Mouse (Mus musculus) limb, embryonic 11.5 days (tissue): Measurements from ENCODE around the gene 2410004P03Rik. TPM values are rescaled to one million over a fixed set of nuclear protein-coding genes. Genes with fewer than 3 reads are reported as not detected.
"Not testable (repeated sequence)": the region's sequence is repeated elsewhere in the genome, so short reads cannot be mapped to it uniquely, and the experiment has no call there.

Experiments
- ATAC-seq: fragments of 200-750 bp; cut with Nextera tagmentation; 2 replicates; pipeline ENCODE4 v1.8.0; 2017; ENCODE audit warnings: low read depth; ENCODE audit not compliant: insufficient number of reproducible peaks, low FRiP score, low TSS enrichment
- DNase-seq: peaks from one replicate; pipeline ENCODE4 v3.0.0-alpha.2; 2015; ENCODE audit warnings: low spot score
- H3K27ac ChIP-seq: fragments of 300-500 bp; sonication (generic); replicated peaks from 2 replicates; pipeline ENCODE4 v1.5.1; 2014; ENCODE audit warnings: low read depth, mild to moderate bottlenecking, low read length
- H3K27me3 ChIP-seq: fragments of 300-500 bp; sonication (generic); 2 replicates; pipeline ENCODE4 v1.6.1; 2014; ENCODE audit warnings: mild to moderate bottlenecking, low read length, mixed read lengths; ENCODE audit not compliant: control insufficient read depth, insufficient read depth
- H3K36me3 ChIP-seq: fragments of 300-500 bp; sonication (generic); 2 replicates; pipeline ENCODE4 v1.6.1; 2014; ENCODE audit warnings: mild to moderate bottlenecking, low read length, moderate library complexity, mixed read lengths; ENCODE audit not compliant: control insufficient read depth, insufficient read depth
- H3K4me1 ChIP-seq: fragments of 300-500 bp; sonication (generic); 2 replicates; pipeline ENCODE4 v1.6.1; 2014; ENCODE audit warnings: low read length, mixed read lengths; ENCODE audit not compliant: control insufficient read depth, insufficient read depth
- H3K4me2 ChIP-seq: fragments of 300-500 bp; sonication (generic); 2 replicates; pipeline ENCODE4 v1.6.1; 2014; ENCODE audit warnings: low read depth, mild to moderate bottlenecking, moderate library complexity; ENCODE audit not compliant: severe bottlenecking
- H3K4me3 ChIP-seq: fragments of 300-500 bp; sonication (generic); 2 replicates; pipeline ENCODE4 v1.5.1; 2014; ENCODE audit warnings: low read depth, low read length
- H3K9ac ChIP-seq: fragments of 300-500 bp; sonication (generic); 2 replicates; pipeline ENCODE4 v1.6.1; 2014; ENCODE audit warnings: mild to moderate bottlenecking, low read length
- H3K9me3 ChIP-seq: fragments of 300-500 bp; sonication (generic); 2 replicates; pipeline ENCODE4 v1.6.1; 2016; ENCODE audit warnings: low read length; ENCODE audit not compliant: control insufficient read depth
- WGBS: fragments of 180-500 bp; shearing (Covaris S2); extraction: QIAGEN DNeasy Blood & Tissue Kit; methylation state at CpG from one replicate; pipeline ENCODE4 v1.1.7; 2014; 5-methylcytosine and 5-hydroxymethylcytosine counted together
- polyA plus RNA-seq: library from polyadenylated mRNA; unstranded; fragments of >200 nt; fragmentation: Nextera tagmentation; extraction: Ambion mirVana; gene quantifications from 2 replicates; pipeline ENCODE4 v1.2.1, GENCODE M21; 2014

Gene 2410004P03Rik
- polyA plus RNA-seq, 1 experiment from 2014 or later: 0.93 TPM

- no peak overlapping the region for H3K27ac ChIP-seq
- H3K9me3 ChIP-seq: no peaks in the 10 kb centered on the region
- no peak overlapping the region for H3K9ac ChIP-seq
- no peak for ATAC-seq
- DNase-seq: no peak
- no peak overlapping the region for H3K4me2 ChIP-seq
- no peaks in the 10 kb centered on the region for H3K27me3 ChIP-seq
- WGBS: 64% methylated on average over 5 of the region's 5 CpGs
- no peak overlapping the region for H3K4me3 ChIP-seq
- H3K4me1 ChIP-seq: no peaks in the 10 kb centered on the region
- H3K36me3 ChIP-seq: no peaks in the 10 kb centered on the region
These were observed 23.1 kb upstream of the 2410004P03Rik start for GRCm38 (mm10) chr12:17034671-17035070.

- no peaks in the 10 kb centered on the region for H3K4me1 ChIP-seq
- H3K4me3 ChIP-seq: no peak overlapping the region
- ATAC-seq: no peak
- no peak overlapping the region for H3K9ac ChIP-seq
- 81% methylated on average over 9 of the region's 9 CpGs for WGBS
- H3K27ac ChIP-seq: no peak overlapping the region
- no peaks in the 10 kb centered on the region for H3K36me3 ChIP-seq
- no peaks in the 10 kb centered on the region for H3K27me3 ChIP-seq
- H3K4me2 ChIP-seq: no peak overlapping the region
- no peaks in the 10 kb centered on the region for H3K9me3 ChIP-seq
- DNase-seq: no peak
These were observed 21.9 kb upstream of the 2410004P03Rik start for GRCm38 (mm10) chr12:17033464-17033841.

GRCm38 (mm10) chr12:17032694-17033463 lies 21.4 kb upstream of the 2410004P03Rik start:
- peak; percentile 87 for DNase-seq
- Histone ChIP-seq H3K4me3 (no peak overlapping the region), H3K27me3 (no peaks in the 10 kb centered on the region), H3K4me1 (no peaks in the 10 kb centered on the region), H3K27ac (no peak overlapping the region), H3K4me2 (no peak overlapping the region), H3K9ac (no peak overlapping the region), H3K9me3 (no peaks in the 10 kb centered on the region), H3K36me3 (peaks cover 3% of the 10 kb centered on the region; the same call in 1 of the 2 replicates)
- ATAC-seq: no peak
- 42% methylated on average over 13 of the region's 13 CpGs for WGBS

GRCm38 (mm10) chr12:17024554-17025110 lies 13.1 kb upstream of the 2410004P03Rik start:
- 93% methylated on average over 6 of the region's 6 CpGs for WGBS
- H3K9me3 ChIP-seq: no peaks in the 10 kb centered on the region
- H3K4me2 ChIP-seq: no peak overlapping the region
- ATAC-seq (no peak), DNase-seq (no peak)
- H3K9ac ChIP-seq: no peak overlapping the region
- no peak overlapping the region for H3K27ac ChIP-seq
- peaks cover 3% of the 10 kb centered on the region; the same call in 1 of the 2 replicates for H3K36me3 ChIP-seq
- H3K27me3 ChIP-seq: no peaks in the 10 kb centered on the region
- no peak overlapping the region for H3K4me3 ChIP-seq
- no peaks in the 10 kb centered on the region for H3K4me1 ChIP-seq

- WGBS: 90% methylated on average over 4 of the region's 4 CpGs
These were observed 10.6 kb upstream of the 2410004P03Rik start for GRCm38 (mm10) chr12:17022145-17022544.

GRCm38 (mm10) chr12:17021125-17021524 lies 9.6 kb upstream of the 2410004P03Rik start:
- not testable (repeated sequence) for H3K9ac ChIP-seq, H3K4me1 ChIP-seq, H3K27me3 ChIP-seq, H3K4me2 ChIP-seq, H3K4me3 ChIP-seq, H3K27ac ChIP-seq, H3K9me3 ChIP-seq, DNase-seq, ATAC-seq, H3K36me3 ChIP-seq
- 81% methylated on average over 4 of the region's 4 CpGs for WGBS

More at GRCm38 (mm10) chr12:17022145-17022544, 10.6 kb upstream of the 2410004P03Rik start:
- no peak overlapping the region for H3K9ac ChIP-seq
- H3K9me3 ChIP-seq: no peaks in the 10 kb centered on the region
- H3K27me3 ChIP-seq: no peaks in the 10 kb centered on the region
- H3K4me3 ChIP-seq: no peak overlapping the region
- ATAC-seq (no peak), DNase-seq (no peak)
- H3K4me2 ChIP-seq: no peak overlapping the region
- no peaks in the 10 kb centered on the region for H3K4me1 ChIP-seq
- H3K27ac ChIP-seq: no peak overlapping the region
- no peaks in the 10 kb centered on the region for H3K36me3 ChIP-seq

- no peak overlapping the region for H3K27ac ChIP-seq
- no peaks in the 10 kb centered on the region for H3K27me3 ChIP-seq
- no peak for ATAC-seq
- no peak overlapping the region for H3K9ac ChIP-seq
- no peak overlapping the region for H3K4me3 ChIP-seq
- WGBS: 24% methylated on average over 4 of the region's 4 CpGs
- H3K36me3 ChIP-seq: no peaks in the 10 kb centered on the region
- H3K4me2 ChIP-seq: no peak overlapping the region
- peak; percentile 83 for DNase-seq
- H3K9me3 ChIP-seq: no peaks in the 10 kb centered on the region
- no peaks in the 10 kb centered on the region for H3K4me1 ChIP-seq
These were observed 6.9 kb upstream of the 2410004P03Rik start for GRCm38 (mm10) chr12:17018468-17018867.

GRCm38 (mm10) chr12:17015711-17016110 lies 4.2 kb upstream of the 2410004P03Rik start:
- 84% methylated on average over 2 of the region's 2 CpGs for WGBS
- H3K27ac ChIP-seq: no peak overlapping the region

More at GRCm38 (mm10) chr12:17015711-17016110, 4.2 kb upstream of the 2410004P03Rik start:
- Histone ChIP-seq H3K4me2 (no peak overlapping the region), H3K36me3 (no peaks in the 10 kb centered on the region), H3K4me3 (no peak overlapping the region), H3K9me3 (no peaks in the 10 kb centered on the region), H3K9ac (no peak overlapping the region), H3K27me3 (no peaks in the 10 kb centered on the region), H3K4me1 (no peaks in the 10 kb centered on the region)
- no peak for DNase-seq
- ATAC-seq: no peak
